In the genomic region with DNA sequence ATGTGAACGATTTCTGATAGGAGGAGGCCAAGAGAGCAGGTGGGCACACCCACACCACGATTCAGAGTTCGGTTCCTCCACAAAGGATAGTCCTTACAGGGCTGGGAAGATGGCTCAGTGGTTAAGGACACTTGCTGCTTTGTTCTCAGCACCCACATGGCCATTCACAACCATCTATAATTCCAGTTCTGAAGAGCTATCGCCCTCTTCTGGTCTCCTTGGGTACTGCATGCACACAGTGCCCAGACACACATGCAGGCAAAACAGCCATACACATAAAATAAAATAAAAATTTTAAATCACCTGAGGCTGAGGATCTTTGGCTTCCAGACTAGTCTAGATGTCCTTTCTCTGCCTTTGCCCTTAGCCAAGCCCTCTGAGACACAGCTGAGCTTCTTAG, we compare ENCODE assay signal across 18 mouse cellular contexts. TPM values are rescaled to one million over a fixed set of nuclear protein-coding genes. Genes with fewer than 3 reads are reported as not detected.
DNase-seq lines count a peak whose midpoint lies in the region; ATAC-seq and TF ChIP-seq lines count a peak whose summit lies in the region.
"Had no signal": no experiment of that assay in that cellular context is flagged by ENCODE, and none has a peak within 500 bp of the region (broad histone marks: within the 10 kb centered on the region; RNA-seq: fewer than 3 reads in every experiment).

No protein-coding gene starts in this region.

- H3K36me3 ChIP-seq in liver, postnatal 0 days (replicated peaks; ENCODE audit: insufficient read depth, low read length), result no peaks in the 10 kb centered on the region
- H3K36me3 ChIP-seq in liver, embryonic 11.5 days (ENCODE audit: control insufficient read depth, insufficient read depth, low read length), result no peaks in the 10 kb centered on the region
- no peaks in the 10 kb centered on the region for H3K36me3 ChIP-seq in ES-Bruce4 (ENCODE audit: control insufficient read depth, insufficient read depth, low read length, poor library complexity, severe bottlenecking)
- H3K36me3 ChIP-seq: embryonic facial prominence, embryonic 13.5 days; forebrain, embryonic 10.5 days; limb, embryonic 10.5 days; stomach, embryonic 15.5 days had no signal

- TF ChIP-seq EP300 in liver, postnatal 0 days (IDR thresholded peaks at IDR 0.05; ENCODE audit: low read depth), result no peak
- no peak for TF ChIP-seq EP300 in ES-Bruce4 (IDR thresholded peaks at IDR 0.05; ENCODE audit: insufficient read depth, low read depth, low read length)

- H3K9me3 ChIP-seq in liver, postnatal 0 days (ENCODE audit: low read length), result 0 out of 2 replicates have a peak, but pooled peaks cover 2% of the 10 kb centered on the region
- H3K9me3 ChIP-seq in liver, embryonic 11.5 days (ENCODE audit: control insufficient read depth, low read length), result no peaks in the 10 kb centered on the region; the same call in 1 of the 2 replicates
- no peaks in the 10 kb centered on the region for H3K9me3 ChIP-seq in ES-Bruce4 (replicated peaks; ENCODE audit: control insufficient read depth, insufficient read depth, low read length, poor library complexity, severe bottlenecking)
- H3K9me3 ChIP-seq: embryonic facial prominence, embryonic 13.5 days; hindbrain, embryonic 15.5 days; limb, embryonic 10.5 days; stomach, embryonic 15.5 days had no signal

- peaks cover 12% of the 10 kb centered on the region; the same call in 1 of the 2 replicates for H3K27me3 ChIP-seq in liver, postnatal 0 days (ENCODE audit: insufficient read depth, low read length)
- H3K27me3 ChIP-seq in liver, embryonic 11.5 days (replicated peaks; ENCODE audit: control insufficient read depth, insufficient read depth, low read length), result peaks cover 9% of the 10 kb centered on the region
- H3K27me3 ChIP-seq in ES-Bruce4 (ENCODE audit: control insufficient read depth, insufficient read depth, low read length, poor library complexity, severe bottlenecking), result no peaks in the 10 kb centered on the region
- H3K27me3 ChIP-seq: embryonic facial prominence, embryonic 13.5 days; hindbrain, embryonic 15.5 days; stomach, embryonic 15.5 days had no signal

- no peak for TF ChIP-seq POLR2A in ES-Bruce4 (IDR thresholded peaks at IDR 0.05; ENCODE audit: insufficient read depth, low read length)

- TF ChIP-seq CTCF in gastrocnemius, adult 2 months (IDR thresholded peaks at IDR 0.05), result peak; percentile 37; the same call in 1 of the 2 replicates
- peak; percentile 56 for TF ChIP-seq CTCF in liver, postnatal 0 days (IDR thresholded peaks at IDR 0.05; ENCODE audit: low read depth)
- peak; percentile 30 for TF ChIP-seq CTCF in ES-Bruce4 (IDR thresholded peaks at IDR 0.05; ENCODE audit: low read depth, low read length)

- 0 out of 2 replicates have a peak, but pooled peaks cover 3% of the 10 kb centered on the region for H3K4me1 ChIP-seq in liver, postnatal 0 days (ENCODE audit: insufficient read depth)
- no peaks in the 10 kb centered on the region for H3K4me1 ChIP-seq in liver, embryonic 11.5 days (replicated peaks; ENCODE audit: control insufficient read depth, insufficient read depth, low read length)
- no peaks in the 10 kb centered on the region for H3K4me1 ChIP-seq in ES-Bruce4 (ENCODE audit: control insufficient read depth, insufficient read depth, low read length)

- no peak overlapping the region for H3K27ac ChIP-seq in gastrocnemius, adult 2 months
- H3K27ac ChIP-seq in liver, postnatal 0 days (ENCODE audit: low read depth), result no peak overlapping the region
- H3K27ac ChIP-seq in liver, embryonic 11.5 days (ENCODE audit: low read depth, low read length), result no peak overlapping the region
- no peak overlapping the region for H3K27ac ChIP-seq in ES-Bruce4 (ENCODE audit: insufficient read depth, low read length)
- H3K27ac ChIP-seq: embryonic facial prominence, embryonic 13.5 days; forebrain, embryonic 10.5 days; hindbrain, embryonic 15.5 days; limb, embryonic 10.5 days; stomach, embryonic 15.5 days had no signal

- no peak for DNase-seq in gastrocnemius, adult 2 months
- no peak for DNase-seq in gastrocnemius, postnatal 10 days
- no peak for DNase-seq in liver, postnatal 0 days
- DNase-seq in liver, embryonic 11.5 days (ENCODE audit: low spot score), result no peak
- DNase-seq in retina, embryonic 14.5 days (ENCODE audit: low spot score), result peak; percentile 20
- no peak for DNase-seq in layer of hippocampus, postnatal 14 days (ENCODE audit: low spot score in 2 of 2)
- no peak for DNase-seq in ovary, postnatal 36 days (ENCODE audit: low spot score)
- DNase-seq: adrenal gland, postnatal 25 days; heart, adult 11 months; kidney, postnatal 10 days; thymus, postnatal 4 days had no signal

- no peak overlapping the region for H3K4me3 ChIP-seq in gastrocnemius, adult 2 months
- no peak overlapping the region for H3K4me3 ChIP-seq in liver, postnatal 0 days (ENCODE audit: low read depth, low read length)
- no peak overlapping the region for H3K4me3 ChIP-seq in liver, embryonic 11.5 days (ENCODE audit: low read depth, low read length)
- H3K4me3 ChIP-seq in ES-Bruce4 (ENCODE audit: low read depth, low read length), result no peak overlapping the region
- H3K4me3 ChIP-seq: embryonic facial prominence, embryonic 13.5 days; forebrain, embryonic 10.5 days; hindbrain, embryonic 15.5 days; limb, embryonic 10.5 days; megakaryocyte, embryonic 14.5 days; stomach, embryonic 15.5 days had no signal

- intact Hi-C loops in gastrocnemius, adult 2 months (cut with DNase I), result no loop called here

- no peak overlapping the region for H3K4me2 ChIP-seq in liver, postnatal 0 days (ENCODE audit: low read depth, low read length)
- no peak overlapping the region for H3K4me2 ChIP-seq in liver, embryonic 11.5 days
- H3K4me2 ChIP-seq: embryonic facial prominence, embryonic 13.5 days; hindbrain, embryonic 15.5 days; stomach, embryonic 15.5 days had no signal

- 63% methylated on average over 4 of the region's 4 CpGs for WGBS in liver, postnatal 0 days (ENCODE audit: insufficient replicate concordance)
- WGBS in liver, embryonic 11.5 days, result 67% methylated on average over 4 of the region's 4 CpGs

- H3K9ac ChIP-seq in liver, postnatal 0 days (replicated peaks), result no peak overlapping the region
- no peak overlapping the region for H3K9ac ChIP-seq in liver, embryonic 11.5 days (ENCODE audit: low read depth, low read length)
- H3K9ac ChIP-seq in ES-Bruce4 (ENCODE audit: low read depth, poor library complexity, severe bottlenecking), result no peak overlapping the region
- H3K9ac ChIP-seq: embryonic facial prominence, embryonic 13.5 days; hindbrain, embryonic 15.5 days; stomach, embryonic 15.5 days had no signal

- ATAC-seq in liver, postnatal 0 days, result no peak
- ATAC-seq in liver, embryonic 11.5 days (replicated peaks; ENCODE audit: low FRiP score), result no peak

RNA-seq across cellular contexts. Expression of a gene that starts 12.8 kb away (rescaled TPM):
- total RNA-seq in gastrocnemius, adult 2 months (2021), result 10 to 100 TPM; 10.3 to 18.0 TPM
- total RNA-seq in gastrocnemius, postnatal 10 days (2021), result 10 to 100 TPM; 11.9 to 14.3 TPM
- 16.9 and 18.8 TPM in 2 replicates for polyA plus RNA-seq in liver, postnatal 0 days (2015; fragmentation: Nextera tagmentation; extraction: Ambion mirVana)
- 41.4 and 44.7 TPM in 2 replicates for polyA plus RNA-seq in liver, embryonic 11.5 days (2014; fragmentation: Nextera tagmentation; extraction: Ambion mirVana)
- 45.9 and 60.3 TPM in 2 replicates for polyA plus RNA-seq in ES-Bruce4 (2011; ENCODE audit: insufficient read depth, insufficient read length, low read depth, missing spikeins)
- 10 to 100 TPM; 19.8 to 22.1 TPM for total RNA-seq in layer of hippocampus, postnatal 14 days (2021)

RNA-seq across cellular contexts. Expression of a gene that starts 13.1 kb away (rescaled TPM):
- under 1 TPM in 1 of 2 experiments, not detected in 1; 0.03 TPM for total RNA-seq in gastrocnemius, adult 2 months (2021)
- total RNA-seq in gastrocnemius, postnatal 10 days (2021), result under 1 TPM; 0.16 to 0.23 TPM
- 0.04 and 0.05 TPM in 2 replicates for polyA plus RNA-seq in liver, postnatal 0 days (2015; fragmentation: Nextera tagmentation; extraction: Ambion mirVana)
- 0.12 and 0.31 TPM in 2 replicates for polyA plus RNA-seq in liver, embryonic 11.5 days (2014; fragmentation: Nextera tagmentation; extraction: Ambion mirVana)
- 0.17 and 0.22 TPM in 2 replicates for polyA plus RNA-seq in ES-Bruce4 (2011; ENCODE audit: insufficient read depth, insufficient read length, low read depth, missing spikeins)
- total RNA-seq in layer of hippocampus, postnatal 14 days (2021), result 1 to 10 TPM; 4.8 to 5.6 TPM

RNA-seq across cellular contexts. Expression of a gene that starts 29.6 kb away (rescaled TPM):
- total RNA-seq in gastrocnemius, adult 2 months (2021), result 10 to 100 TPM in 1 of 2 experiments, 1 to 10 TPM in 1; 9.8 to 12.6 TPM
- total RNA-seq in gastrocnemius, postnatal 10 days (2021), result 10 to 100 TPM; 14.9 to 15.5 TPM
- 10.4 and 10.8 TPM in 2 replicates for polyA plus RNA-seq in liver, postnatal 0 days (2015; fragmentation: Nextera tagmentation; extraction: Ambion mirVana)
- polyA plus RNA-seq in liver, embryonic 11.5 days (2014; fragmentation: Nextera tagmentation; extraction: Ambion mirVana), result 18.3 and 20.9 TPM in 2 replicates
- 48.2 and 60.6 TPM in 2 replicates for polyA plus RNA-seq in ES-Bruce4 (2011; ENCODE audit: insufficient read depth, insufficient read length, low read depth, missing spikeins)
- total RNA-seq in layer of hippocampus, postnatal 14 days (2021), result 1 to 10 TPM; 8.9 to 9.0 TPM

RNA-seq across cellular contexts. Expression of a gene that starts 34.5 kb away (rescaled TPM):
- 10 to 100 TPM; 36.8 to 46.4 TPM for total RNA-seq in gastrocnemius, adult 2 months (2021)
- total RNA-seq in gastrocnemius, postnatal 10 days (2021), result 10 to 100 TPM; 21.3 to 22.8 TPM
- 30.1 and 32.0 TPM in 2 replicates for polyA plus RNA-seq in liver, postnatal 0 days (2015; fragmentation: Nextera tagmentation; extraction: Ambion mirVana)
- polyA plus RNA-seq in liver, embryonic 11.5 days (2014; fragmentation: Nextera tagmentation; extraction: Ambion mirVana), result 30.6 and 34.4 TPM in 2 replicates
- 41.6 and 51.5 TPM in 2 replicates for polyA plus RNA-seq in ES-Bruce4 (2011; ENCODE audit: insufficient read depth, insufficient read length, low read depth, missing spikeins)
- 10 to 100 TPM; 24.6 to 27.4 TPM for total RNA-seq in layer of hippocampus, postnatal 14 days (2021)

RNA-seq across cellular contexts. Expression of a gene that starts 42.9 kb away (rescaled TPM):
- 1 to 10 TPM; 7.5 to 9.7 TPM for total RNA-seq in gastrocnemius, adult 2 months (2021)
- 1 to 10 TPM in 1 of 2 experiments, under 1 TPM in 1; 0.75 to 1.6 TPM for total RNA-seq in gastrocnemius, postnatal 10 days (2021)
- 0.81 and 0.97 TPM in 2 replicates for polyA plus RNA-seq in liver, postnatal 0 days (2015; fragmentation: Nextera tagmentation; extraction: Ambion mirVana)
- 2.9 and 3.0 TPM in 2 replicates for polyA plus RNA-seq in liver, embryonic 11.5 days (2014; fragmentation: Nextera tagmentation; extraction: Ambion mirVana)
- polyA plus RNA-seq in ES-Bruce4 (2011; ENCODE audit: insufficient read depth, insufficient read length, low read depth, missing spikeins), result 12.5 and 13.3 TPM in 2 replicates
- total RNA-seq in layer of hippocampus, postnatal 14 days (2021), result 100 to 1,000 TPM in 1 of 2 experiments, 10 to 100 TPM in 1; 98.6 to 111 TPM

Comparison
In these comparisons a context has a peak if more than half of its experiments do, and no peak if none do; other contexts are left out.
1. RNA of a gene that starts 13.1 kb away (total RNA-seq): 4.8 to 5.6 TPM in layer of hippocampus, postnatal 14 days; 0.16 to 0.23 TPM in gastrocnemius, postnatal 10 days and 0.03 TPM in gastrocnemius, adult 2 months; every median in the first group is over 4 times any median in the second.
2. Peak in every context shown above with its lines, with median percentiles within 50 percentile points of each other: CTCF ChIP-seq.